Mouse (Mus musculus) hindbrain, embryonic 11.5 days (tissue): Measurements from ENCODE around the gene Zfp106. TPM values are rescaled to one million over a fixed set of nuclear protein-coding genes. Genes with fewer than 3 reads are reported as not detected.
"Not testable (repeated sequence)": the region's sequence is repeated elsewhere in the genome, so short reads cannot be mapped to it uniquely, and the experiment has no call there.

Experiments used
- ATAC-seq: fragments of 200-750 bp; cut with Nextera tagmentation; 2 replicates; pipeline ENCODE4 v1.8.0; 2017; ENCODE audit warnings: mild to moderate bottlenecking, moderate TSS enrichment, moderate library complexity; ENCODE audit not compliant: low FRiP score
- DNase-seq: peaks from one replicate; pipeline ENCODE4 v3.0.0-alpha.2; 2015; ENCODE audit warnings: low spot score
- H3K27ac ChIP-seq: fragments of 300-500 bp; sonication (generic); 2 replicates; pipeline ENCODE4 v1.5.1; 2014; ENCODE audit warnings: mild to moderate bottlenecking, low read depth, low read length
- H3K27me3 ChIP-seq: fragments of 300-500 bp; sonication (generic); 2 replicates; pipeline ENCODE4 v1.6.1; 2014; ENCODE audit warnings: mild to moderate bottlenecking, low read length, moderate library complexity, mixed read lengths; ENCODE audit not compliant: control insufficient read depth, insufficient read depth
- H3K36me3 ChIP-seq: fragments of 300-500 bp; sonication (generic); 2 replicates; pipeline ENCODE4 v1.6.1; 2014; ENCODE audit warnings: mild to moderate bottlenecking, low read length, moderate library complexity, mixed read lengths; ENCODE audit not compliant: control insufficient read depth, insufficient read depth
- H3K4me1 ChIP-seq: fragments of 300-500 bp; sonication (generic); replicated peaks from 2 replicates; pipeline ENCODE4 v1.6.1; 2014; ENCODE audit warnings: low read length, mixed read lengths; ENCODE audit not compliant: control insufficient read depth, insufficient read depth
- H3K4me2 ChIP-seq: fragments of 300-500 bp; sonication (generic); replicated peaks from 2 replicates; pipeline ENCODE4 v1.6.1; 2014; ENCODE audit warnings: mild to moderate bottlenecking, low read depth, low read length
- H3K4me3 ChIP-seq: fragments of 300-500 bp; sonication (generic); 2 replicates; pipeline ENCODE4 v1.5.1; 2014; ENCODE audit warnings: low read depth, low read length
- H3K9ac ChIP-seq: fragments of 300-500 bp; sonication (generic); 2 replicates; pipeline ENCODE4 v1.6.1; 2014; ENCODE audit warnings: low read depth, low read length
- H3K9me3 ChIP-seq: fragments of 300-500 bp; sonication (generic); 2 replicates; pipeline ENCODE4 v1.6.1; 2016; ENCODE audit warnings: low read length; ENCODE audit not compliant: control insufficient read depth
- WGBS: fragments of 180-500 bp; shearing (Covaris S2); extraction: QIAGEN DNeasy Blood & Tissue Kit; methylation state at CpG from one replicate; pipeline ENCODE4 v1.1.7; 2014; 5-methylcytosine and 5-hydroxymethylcytosine counted together
- polyA plus RNA-seq: library from polyadenylated mRNA; unstranded; fragments of >200 nt; fragmentation: Nextera tagmentation; extraction: Ambion mirVana; gene quantifications from 2 replicates; pipeline ENCODE4 v1.2.1, GENCODE M21; 2014

The Zfp106 gene
- polyA plus RNA-seq, 1 experiment from 2014 or later = 72.6 TPM

- 94% methylated on average over 4 of the region's 4 CpGs for WGBS
These were observed 1.0 kb upstream of the Zfp106 start for GRCm38 (mm10) chr2:120564548-120565188.

GRCm38 (mm10) chr2:120562859-120563234, 796 bp downstream of the Zfp106 start:
- DNase-seq (no peak), ATAC-seq (no peak)
- Histone ChIP-seq H3K4me3 (peak overlapping the region; percentile 90), H3K36me3 (no peaks in the 10 kb centered on the region), H3K4me2 (peak overlapping the region; percentile 78), H3K27me3 (no peaks in the 10 kb centered on the region), H3K4me1 (no peaks in the 10 kb centered on the region), H3K9ac (peak overlapping the region; percentile 95), H3K27ac (no peak overlapping the region), H3K9me3 (no peaks in the 10 kb centered on the region)
- 29% methylated on average over 9 of the region's 9 CpGs for WGBS

More at GRCm38 (mm10) chr2:120564548-120565188, 1.0 kb upstream of the Zfp106 start:
- not testable (repeated sequence) for H3K4me3 ChIP-seq, DNase-seq, H3K4me1 ChIP-seq, H3K27ac ChIP-seq, ATAC-seq, H3K36me3 ChIP-seq, H3K27me3 ChIP-seq, H3K9ac ChIP-seq, H3K4me2 ChIP-seq, H3K9me3 ChIP-seq

GRCm38 (mm10) chr2:120561524-120561923, 2.1 kb downstream of the Zfp106 start:
- no peak overlapping the region for H3K9ac ChIP-seq
- H3K4me1 ChIP-seq = no peaks in the 10 kb centered on the region
- no peaks in the 10 kb centered on the region for H3K9me3 ChIP-seq
- H3K4me2 ChIP-seq = no peak overlapping the region
- ATAC-seq = no peak
- WGBS = 94% methylated on average over 1 of the region's 1 CpGs
- no peak overlapping the region for H3K4me3 ChIP-seq
- H3K36me3 ChIP-seq = no peaks in the 10 kb centered on the region
- no peak overlapping the region for H3K27ac ChIP-seq
- no peak for DNase-seq
- H3K27me3 ChIP-seq = no peaks in the 10 kb centered on the region

GRCm38 (mm10) chr2:120558813-120559212, 4.8 kb downstream of the Zfp106 start:
- Histone ChIP-seq H3K9ac (no peak overlapping the region), H3K4me2 (no peak overlapping the region), H3K36me3 (no peaks in the 10 kb centered on the region), H3K27ac (no peak overlapping the region), H3K27me3 (no peaks in the 10 kb centered on the region), H3K4me1 (no peaks in the 10 kb centered on the region), H3K4me3 (no peak overlapping the region), H3K9me3 (no peaks in the 10 kb centered on the region)
- ATAC-seq (no peak), DNase-seq (no peak)
- 89% methylated on average over 3 of the region's 3 CpGs for WGBS

GRCm38 (mm10) chr2:120556868-120557267, 6.8 kb downstream of the Zfp106 start:
- Histone ChIP-seq H3K36me3 (no peaks in the 10 kb centered on the region; the same call in 1 of the 2 replicates), H3K9ac (no peak overlapping the region), H3K4me1 (no peaks in the 10 kb centered on the region), H3K4me2 (no peak overlapping the region), H3K27ac (no peak overlapping the region), H3K9me3 (no peaks in the 10 kb centered on the region), H3K4me3 (no peak overlapping the region), H3K27me3 (no peaks in the 10 kb centered on the region)
- WGBS = 79% methylated on average over 3 of the region's 3 CpGs
- ATAC-seq (no peak), DNase-seq (no peak)

- H3K9me3 ChIP-seq = no peaks in the 10 kb centered on the region
- no peaks in the 10 kb centered on the region for H3K4me1 ChIP-seq
- H3K27ac ChIP-seq = no peak overlapping the region
- peaks cover 3% of the 10 kb centered on the region; the same call in 1 of the 2 replicates for H3K36me3 ChIP-seq
- H3K27me3 ChIP-seq = no peaks in the 10 kb centered on the region
- no peak overlapping the region for H3K4me2 ChIP-seq
- ATAC-seq = no peak
- no peak for DNase-seq
- 100% methylated on average over 2 of the region's 2 CpGs for WGBS
- no peak overlapping the region for H3K9ac ChIP-seq
- no peak overlapping the region for H3K4me3 ChIP-seq
These were observed 18.9 kb downstream of the Zfp106 start for GRCm38 (mm10) chr2:120544732-120545131.

GRCm38 (mm10) chr2:120539778-120540208, 23.9 kb downstream of the Zfp106 start:
- H3K4me2 ChIP-seq = no peak overlapping the region
- H3K9me3 ChIP-seq = no peaks in the 10 kb centered on the region
- 52% methylated on average over 1 of the region's 1 CpGs for WGBS
- peak; percentile 71 for ATAC-seq
- no peak overlapping the region for H3K9ac ChIP-seq
- no peaks in the 10 kb centered on the region for H3K4me1 ChIP-seq
- no peak overlapping the region for H3K4me3 ChIP-seq
- H3K36me3 ChIP-seq = peaks cover 3% of the 10 kb centered on the region
- peak; percentile 31 for DNase-seq
- 0 out of 2 replicates have a peak overlapping the region, but pooled peaks have one; percentile 1 for H3K27ac ChIP-seq
- no peaks in the 10 kb centered on the region for H3K27me3 ChIP-seq

- ATAC-seq (peak; percentile 67; the same call in 1 of the 2 replicates), DNase-seq (no peak)
- no peak overlapping the region for H3K9ac ChIP-seq
These were observed 24.3 kb downstream of the Zfp106 start for GRCm38 (mm10) chr2:120539333-120539732.

GRCm38 (mm10) chr2:120531223-120531622, 32.4 kb downstream of the Zfp106 start:
- no peaks in the 10 kb centered on the region for H3K4me1 ChIP-seq
- no peak overlapping the region for H3K27ac ChIP-seq
- ATAC-seq = no peak
- no peaks in the 10 kb centered on the region for H3K9me3 ChIP-seq
- no peaks in the 10 kb centered on the region for H3K27me3 ChIP-seq
- DNase-seq = no peak
- WGBS = 98% methylated on average over 4 of the region's 4 CpGs
- no peak overlapping the region for H3K4me2 ChIP-seq
- H3K36me3 ChIP-seq = peaks cover 2% of the 10 kb centered on the region; the same call in 1 of the 2 replicates
- no peak overlapping the region for H3K9ac ChIP-seq
- no peak overlapping the region for H3K4me3 ChIP-seq

More at GRCm38 (mm10) chr2:120539333-120539732, 24.3 kb downstream of the Zfp106 start:
- Histone ChIP-seq H3K4me2 (no peak overlapping the region), H3K27ac (0 out of 2 replicates have a peak overlapping the region, but pooled peaks have one; percentile 1), H3K36me3 (peaks cover 3% of the 10 kb centered on the region), H3K4me1 (no peaks in the 10 kb centered on the region), H3K27me3 (no peaks in the 10 kb centered on the region), H3K9me3 (no peaks in the 10 kb centered on the region), H3K4me3 (no peak overlapping the region)
- 68% methylated on average over 3 of the region's 3 CpGs for WGBS
